Mouse (Mus musculus) urinary bladder, postnatal 4 days (tissue): Measurements from ENCODE around the gene Sema6d.

Source experiments
- DNase-seq, 2 experiments: peaks; one replicate each; pipeline ENCODE4 v3.0.0; 2021 to 2022; ENCODE audit warnings: low spot score in 2 of 2

Sema6d gene

DNA sequence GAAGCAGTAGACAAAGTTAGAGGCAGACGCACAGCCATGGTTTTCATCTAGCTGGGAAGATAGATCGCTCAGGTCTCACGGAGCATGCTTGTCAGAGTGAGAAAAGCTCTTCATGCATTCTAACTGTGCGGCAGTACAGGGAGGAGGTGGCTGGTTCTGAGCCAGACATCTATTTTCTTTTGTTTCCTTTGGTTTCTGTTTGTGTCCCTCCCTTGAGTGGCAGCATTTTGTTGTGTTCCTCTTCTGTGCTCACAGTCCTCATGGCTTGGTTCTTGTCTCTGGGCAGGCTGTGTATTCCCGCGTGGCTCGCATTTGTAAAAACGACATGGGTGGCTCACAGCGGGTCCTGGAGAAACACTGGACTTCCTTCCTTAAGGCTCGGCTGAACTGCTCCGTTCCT lies 567.6 kb downstream of the Sema6d start:
- DNase-seq: no peak

- no peak for DNase-seq
Observed at GRCm38 (mm10) chr2:124658374-124658773, 568.6 kb downstream of the Sema6d start.

GRCm38 (mm10) chr2:124659601-124660000 lies 569.8 kb downstream of the Sema6d start:
- no peak for DNase-seq

DNA sequence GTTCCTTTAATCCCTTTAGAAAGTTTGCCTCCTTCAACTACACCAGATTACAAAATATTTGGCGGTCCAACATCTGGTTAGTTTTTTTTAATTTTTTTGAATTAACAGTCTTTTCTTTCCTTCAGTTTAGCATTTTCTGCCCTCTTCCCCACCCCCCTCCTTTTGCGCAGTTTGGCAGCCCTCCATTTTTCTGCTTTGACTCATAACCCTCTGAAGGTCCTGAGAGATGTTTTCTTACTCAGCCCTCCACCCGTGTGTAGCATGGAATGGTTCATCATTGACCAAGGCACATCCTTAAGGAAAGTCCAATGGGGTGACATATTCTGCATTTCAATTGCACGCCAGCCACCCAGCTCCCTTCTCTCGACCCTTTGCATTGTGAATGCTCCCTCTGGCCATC lies 570.9 kb downstream of the Sema6d start:
- DNase-seq: no peak

GRCm38 (mm10) chr2:124661316-124661715 lies 571.5 kb downstream of the Sema6d start:
- DNase-seq: no peak

DNA sequence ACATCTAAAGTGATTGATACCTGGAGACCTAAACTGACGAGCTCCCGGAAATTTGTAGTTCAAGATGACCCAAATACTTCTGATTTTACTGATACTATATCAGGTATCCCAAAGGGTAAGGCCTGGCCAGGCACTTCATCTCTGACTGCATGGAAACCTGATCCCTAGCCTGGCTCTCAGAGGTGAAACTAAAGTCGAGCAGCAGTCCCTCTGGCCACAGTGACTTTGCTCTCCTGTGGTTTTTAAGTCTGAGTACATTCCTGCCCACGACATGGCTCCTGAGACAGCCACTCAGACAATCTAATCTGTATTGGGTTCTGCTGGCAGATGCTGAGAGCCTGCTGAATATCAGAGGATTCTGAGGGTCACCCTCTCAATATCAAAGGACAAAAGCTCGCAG lies 572.5 kb downstream of the Sema6d start:
- DNase-seq: no peak

- DNase-seq: no peak
Observed at GRCm38 (mm10) chr2:124664191-124664590, 574.4 kb downstream of the Sema6d start.

DNA sequence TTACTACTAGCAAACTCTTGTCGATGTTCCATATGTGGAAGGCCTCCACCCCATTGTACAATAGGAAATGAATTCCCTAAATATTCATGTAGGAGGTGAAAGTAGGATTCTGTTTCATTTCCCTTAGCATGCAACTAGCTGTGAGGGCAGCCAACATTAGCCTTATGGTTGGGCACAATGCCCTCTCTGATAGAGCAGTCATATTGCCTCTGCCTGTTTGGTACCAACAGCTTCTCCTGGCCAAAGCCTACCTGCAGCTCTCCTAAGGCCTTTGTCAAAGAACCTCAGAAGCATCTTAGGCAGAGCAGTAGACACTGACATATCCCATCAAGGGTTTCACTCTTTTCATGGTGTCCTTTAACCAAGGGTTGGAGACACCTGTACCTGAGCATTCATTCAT lies 578.7 kb downstream of the Sema6d start:
- no peak for DNase-seq

- no peak for DNase-seq
Observed at GRCm38 (mm10) chr2:124673117-124673516, 583.3 kb downstream of the Sema6d start.

DNA sequence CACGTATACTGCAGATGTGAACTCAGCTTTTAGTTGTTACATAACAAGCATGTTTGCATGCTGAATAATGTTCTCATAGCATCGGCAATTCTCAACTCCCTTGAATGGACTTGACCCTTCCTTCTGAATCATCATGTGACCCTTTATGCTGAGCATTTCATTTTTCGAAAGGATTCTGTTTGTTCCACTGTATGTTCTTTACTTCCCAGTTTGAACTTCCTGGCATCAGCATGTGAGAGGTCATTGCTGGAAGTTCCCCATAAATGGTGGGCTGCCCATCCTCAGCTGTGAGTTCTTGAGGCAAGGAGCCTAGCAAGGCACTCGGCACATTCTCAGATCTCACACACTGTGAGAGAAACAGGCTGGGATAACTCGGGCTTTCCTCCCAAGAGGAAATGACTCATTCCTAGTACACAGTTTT lies 594.7 kb downstream of the Sema6d start:
- DNase-seq: no peak

GRCm38 (mm10) chr2:124690372-124690771 lies 600.6 kb downstream of the Sema6d start:
- DNase-seq: no peak

- DNase-seq: no peak
Observed at GRCm38 (mm10) chr2:124702621-124703020, 612.9 kb downstream of the Sema6d start.

GRCm38 (mm10) chr2:124704922-124705321 lies 615.2 kb downstream of the Sema6d start:
- no peak for DNase-seq

GRCm38 (mm10) chr2:124705806-124706205 lies 616.0 kb downstream of the Sema6d start:
- no peak for DNase-seq

GRCm38 (mm10) chr2:124706896-124707295 lies 617.1 kb downstream of the Sema6d start:
- no peak for DNase-seq
